Mouse (Mus musculus) bone marrow, adult 2 months (tissue): ENCODE measurements around the gene Kif4.

Experiments
- CTCF ChIP-seq: fragments of 200-500 bp; IDR thresholded peaks from 2 replicates; pipeline ENCODE4 v1.5.1; 2011; ENCODE audit warnings: low read length, control low read depth; ENCODE audit not compliant: control insufficient read depth, insufficient read depth
- POLR2A ChIP-seq: fragments of 200-500 bp; IDR thresholded peaks from 2 replicates; pipeline ENCODE4 v1.6.1; 2011; ENCODE audit warnings: low read depth, mild to moderate bottlenecking, control low read depth, low read length, borderline replicate concordance; ENCODE audit not compliant: control insufficient read depth

DNA sequence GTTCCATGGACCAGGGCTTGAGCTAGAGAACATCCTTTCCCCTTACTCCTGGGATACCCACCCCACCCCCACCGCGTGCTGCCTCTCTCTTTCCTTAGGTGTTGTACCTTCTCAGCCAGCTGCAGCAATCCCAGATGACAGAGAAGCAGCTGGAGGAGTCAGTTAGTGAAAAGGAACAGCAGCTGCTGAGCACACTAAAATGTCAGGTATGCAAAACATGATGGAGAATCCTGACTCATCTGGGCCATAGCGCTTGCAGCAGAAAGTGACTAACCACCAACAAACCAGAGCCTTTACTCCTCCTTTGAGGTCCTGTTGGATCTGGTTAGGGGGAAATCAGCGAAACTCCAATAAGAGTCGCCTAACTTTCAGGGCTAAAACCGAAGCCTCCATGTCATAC is 90.6 kb downstream of the Kif4 start:
- TF ChIP-seq POLR2A (no peak), CTCF (no peak)
